Mouse (Mus musculus) right cerebral cortex, postnatal 10 days (tissue): ENCODE data around the gene A630076J17Rik.

Source experiments
- DNase-seq, 2 experiments: peaks; one replicate each; pipeline ENCODE4 v3.0.0; 2021; ENCODE audit warnings: low spot score in 2 of 2

A630076J17Rik gene

DNA sequence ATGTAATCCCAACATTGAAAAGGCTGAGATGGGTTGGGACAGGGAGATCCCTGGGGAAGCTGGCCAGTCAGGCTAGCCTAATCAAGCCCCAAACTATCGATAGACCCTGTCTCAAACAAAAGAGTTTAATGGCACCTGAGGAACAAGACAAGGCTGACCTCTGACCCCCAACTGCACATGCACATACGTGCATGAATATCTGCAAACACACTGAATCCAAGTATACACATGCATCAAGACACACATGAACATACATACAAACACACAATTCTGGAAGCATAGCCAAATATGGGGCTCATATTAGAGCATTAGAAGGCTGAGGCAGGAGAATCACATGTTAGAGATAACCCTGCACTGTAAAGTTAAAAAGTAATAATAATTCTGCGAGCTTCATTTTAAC, 46.2 kb downstream of the A630076J17Rik start:
- no peak for DNase-seq

DNA sequence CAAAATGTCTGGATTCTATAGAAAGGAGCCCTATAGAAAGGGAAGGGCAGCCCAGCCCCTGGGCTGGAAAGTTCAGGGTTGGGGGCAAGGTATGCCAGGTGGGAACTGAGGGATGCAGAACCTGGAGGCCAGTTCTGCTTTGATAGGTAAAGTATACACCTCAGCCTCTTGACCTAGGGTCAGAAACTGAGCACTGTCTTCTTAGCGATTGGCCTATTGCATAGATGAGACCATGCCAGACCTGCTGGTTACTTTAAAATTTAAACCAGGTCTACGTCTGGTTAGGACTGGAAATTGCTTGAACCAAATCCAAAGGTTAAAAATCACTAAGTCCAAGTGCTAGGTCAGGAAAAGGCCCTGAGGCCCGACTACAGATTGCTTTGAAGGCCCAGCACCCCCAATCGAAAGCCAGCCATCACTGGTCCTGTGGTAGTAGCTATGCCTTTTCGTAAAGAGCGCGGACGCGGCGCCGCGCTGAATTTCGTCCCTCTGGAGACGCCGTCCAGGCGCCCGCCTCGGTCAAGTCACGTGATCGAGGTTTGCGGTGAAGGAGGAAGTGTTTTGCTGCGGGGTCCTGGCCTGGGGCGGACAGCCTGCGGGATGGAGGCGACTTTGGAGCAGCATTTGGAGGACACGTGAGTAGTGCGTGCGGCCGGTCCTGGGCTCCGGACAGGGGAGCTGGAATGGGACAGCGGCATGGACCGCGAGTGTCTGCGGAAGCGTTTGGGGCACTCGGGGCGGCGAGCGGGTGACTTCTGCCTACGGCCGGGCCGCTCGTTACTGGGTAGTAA, 48.3 kb downstream of the A630076J17Rik start, which contains the start of gene Lamtor5:
Lamtor5 (plus strand) TSS at position 380 of the 791 bp plus-strand sequence.
- DNase-seq, result peak; percentile 94
